Mouse (Mus musculus): ENCODE results near the gene Zfp61.

GRCm38 (mm10) chr7:24286916-24287315, 14.1 kb downstream of the Zfp61 start:
- TF ChIP-seq ZNF384 (IDR thresholded peaks at IDR 0.05; ENCODE audit: low read depth, low read length) = no peak
- no peak for TF ChIP-seq ZC3H11A (IDR thresholded peaks at IDR 0.05; ENCODE audit: borderline replicate concordance, low read depth, low read length)
- no peak for TF ChIP-seq CHD2 (IDR thresholded peaks at IDR 0.05; ENCODE audit: low read depth, low read length)
